Mouse (Mus musculus) thymus, postnatal 25 days (tissue): Measurements from ENCODE around the gene Ypel3.
"Not testable (repeated sequence)": the region's sequence is repeated elsewhere in the genome, so short reads cannot be mapped to it uniquely, and the experiment has no call there.

ENCODE experiments used
- DNase-seq: peaks from one replicate; pipeline ENCODE4 v3.0.0; 2022

The Ypel3 gene

DNA sequence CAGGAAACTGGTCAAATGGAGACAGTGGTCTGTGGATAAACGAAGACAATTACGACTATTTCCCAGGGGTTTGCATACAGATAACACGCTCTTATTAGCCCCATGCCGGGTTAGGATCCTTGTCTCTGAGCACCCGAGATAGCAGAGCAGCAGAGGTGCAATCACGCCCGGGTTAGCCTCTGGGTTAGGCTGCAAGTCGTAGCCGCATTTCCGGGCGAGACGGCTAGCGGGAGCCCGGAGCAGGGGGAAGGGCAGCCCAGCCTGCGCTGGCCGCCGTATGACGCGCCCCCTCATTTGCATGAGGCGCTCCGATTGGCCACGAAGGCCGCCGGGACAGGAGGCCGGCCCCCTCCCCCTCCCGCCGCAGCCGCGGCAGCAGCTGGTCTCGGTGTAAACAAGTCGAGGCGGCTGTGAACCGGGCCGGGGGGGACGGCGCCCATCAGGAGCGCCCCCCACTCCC is at the start of gene Ypel3:
Gene Ypel3, plus strand, starts transcription at position 358 of the 460 bp plus-strand sequence.
- DNase-seq, result peak; percentile 96

- DNase-seq, result not testable (repeated sequence)
These were observed 46.4 kb upstream of the Ypel3 start for GRCm38 (mm10) chr7:126730256-126730789.

DNA sequence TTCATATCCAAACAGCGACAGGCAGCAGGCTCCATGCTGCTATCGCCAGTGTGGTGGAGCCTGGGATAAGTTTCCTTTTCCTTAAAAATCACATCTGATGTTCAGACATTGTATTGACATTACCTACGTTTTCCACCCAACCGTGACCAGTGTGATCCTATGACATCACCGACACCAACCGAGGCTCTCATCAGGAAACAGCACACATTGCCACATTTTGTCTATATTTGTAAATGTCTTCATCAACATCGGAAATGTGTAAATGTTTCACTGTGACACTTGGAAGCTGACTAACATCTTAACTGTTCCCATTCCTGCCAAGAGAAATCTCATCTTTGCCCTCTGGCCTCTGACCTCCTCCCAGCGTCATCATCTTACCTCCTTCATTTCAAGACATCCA is 40.6 kb upstream of the Ypel3 start:
- no peak for DNase-seq

- no peak for DNase-seq
These were observed 37.2 kb upstream of the Ypel3 start for GRCm38 (mm10) chr7:126739551-126739950.

DNA sequence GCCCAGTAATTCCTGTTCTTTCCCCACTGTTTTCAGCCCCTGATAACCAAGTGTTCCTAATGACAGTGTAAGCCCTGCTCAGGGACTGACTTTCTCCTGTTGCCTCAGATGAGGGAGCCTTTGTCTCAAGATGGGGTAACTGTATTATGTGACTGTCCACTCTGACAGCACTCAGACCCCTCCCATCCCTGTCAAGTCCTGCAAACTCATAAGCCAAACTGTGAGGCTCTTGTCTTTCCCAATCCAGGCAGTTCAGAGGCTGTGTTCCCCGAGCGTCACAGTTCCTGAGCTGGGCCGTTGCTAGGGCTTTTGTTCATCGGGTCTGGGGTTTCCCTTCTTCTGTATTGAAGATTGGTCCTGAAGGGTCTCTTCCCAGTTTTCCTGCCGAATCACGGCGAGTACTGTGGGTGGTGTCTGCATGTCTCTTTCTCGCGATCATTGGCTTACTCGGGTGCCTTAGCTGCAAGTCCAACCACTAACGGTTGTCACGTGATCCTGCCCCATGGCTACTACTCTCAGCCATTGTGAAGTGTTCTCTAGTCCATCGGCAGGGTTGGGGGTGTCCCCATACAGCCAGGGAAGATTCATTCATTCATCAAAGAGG is 36.5 kb upstream of the Ypel3 start:
- no peak for DNase-seq

- DNase-seq, result no peak
These were observed 35.8 kb upstream of the Ypel3 start for GRCm38 (mm10) chr7:126740977-126741376.

GRCm38 (mm10) chr7:126741452-126741851 is 35.3 kb upstream of the Ypel3 start:
- no peak for DNase-seq

DNA sequence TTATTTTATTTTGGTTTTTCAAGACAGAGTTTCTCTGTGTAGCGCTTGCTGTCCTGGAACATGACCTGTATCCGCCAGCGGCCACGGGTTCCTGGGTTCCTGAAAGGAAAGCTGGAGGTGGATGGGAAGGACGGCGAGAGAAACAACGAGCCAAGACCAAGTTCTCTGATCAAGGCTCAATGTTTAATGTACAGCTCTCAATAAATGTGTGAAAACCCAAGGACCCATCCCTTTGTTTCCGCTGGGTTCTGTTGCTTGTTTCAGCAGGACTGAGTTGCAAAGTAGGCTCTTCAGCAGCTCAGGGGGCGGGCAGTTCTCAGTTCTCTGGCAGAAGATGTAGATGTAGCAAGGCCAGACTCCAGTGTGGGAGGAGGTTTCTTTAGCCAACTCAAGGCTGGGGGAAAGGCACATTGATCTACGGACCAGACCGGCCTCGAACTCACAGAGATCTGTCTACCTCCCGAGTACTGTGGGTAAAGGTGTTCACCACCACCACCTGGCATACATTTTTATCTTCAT is 34.7 kb upstream of the Ypel3 start:
- no peak for DNase-seq

GRCm38 (mm10) chr7:126746066-126746465 is 30.7 kb upstream of the Ypel3 start:
- no peak for DNase-seq

GRCm38 (mm10) chr7:126746798-126747197 is 30.0 kb upstream of the Ypel3 start:
- DNase-seq, result no peak

- no peak for DNase-seq
These were observed 27.9 kb upstream of the Ypel3 start for GRCm38 (mm10) chr7:126748824-126749223.

DNA sequence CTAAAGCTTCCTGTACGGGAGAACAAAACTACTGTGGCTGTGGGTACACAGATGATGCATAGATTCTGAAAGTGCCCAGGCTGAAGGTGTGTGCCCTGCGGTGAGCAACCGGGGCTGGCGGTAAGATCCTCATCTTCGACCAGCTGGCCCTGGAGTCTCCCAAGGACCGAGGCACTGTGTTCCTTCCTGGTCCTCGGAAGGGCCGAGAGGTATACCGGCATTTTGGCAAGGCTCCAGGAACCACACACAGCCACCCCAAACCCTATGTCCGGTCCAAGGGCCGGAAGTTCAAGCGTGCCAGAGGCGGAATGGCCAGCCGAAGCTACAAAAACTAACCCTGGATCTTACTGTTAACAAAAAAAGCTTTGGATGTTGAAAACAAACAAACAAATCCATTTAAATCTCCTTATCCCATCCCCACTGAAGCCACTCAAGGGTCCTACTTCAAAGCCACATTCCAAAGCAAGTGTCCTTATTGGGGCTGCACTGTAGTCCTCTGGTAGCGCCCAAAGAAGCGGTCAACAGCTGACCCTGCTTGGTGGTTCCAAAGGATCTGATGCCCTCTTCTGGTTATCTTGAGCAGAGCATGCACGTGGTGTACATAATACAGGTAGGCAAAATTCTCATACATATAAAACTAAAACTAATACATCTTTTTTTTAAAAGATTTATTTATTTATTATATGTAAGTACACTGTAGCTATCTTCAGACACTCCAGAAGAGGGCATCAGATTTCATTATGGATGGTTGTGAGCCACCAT is 27.0 kb upstream of the Ypel3 start:
- DNase-seq, result no peak

- DNase-seq, result peak; percentile 67
These were observed 21.9 kb upstream of the Ypel3 start for GRCm38 (mm10) chr7:126754866-126755265.

GRCm38 (mm10) chr7:126758539-126758938 is 18.2 kb upstream of the Ypel3 start:
- no peak for DNase-seq

GRCm38 (mm10) chr7:126759050-126759671 is 17.6 kb upstream of the Ypel3 start, which contains the start of gene Mapk3:
Gene Mapk3, plus strand, starts transcription at chr7:126759601.
- DNase-seq, result peak; percentile 92

DNA sequence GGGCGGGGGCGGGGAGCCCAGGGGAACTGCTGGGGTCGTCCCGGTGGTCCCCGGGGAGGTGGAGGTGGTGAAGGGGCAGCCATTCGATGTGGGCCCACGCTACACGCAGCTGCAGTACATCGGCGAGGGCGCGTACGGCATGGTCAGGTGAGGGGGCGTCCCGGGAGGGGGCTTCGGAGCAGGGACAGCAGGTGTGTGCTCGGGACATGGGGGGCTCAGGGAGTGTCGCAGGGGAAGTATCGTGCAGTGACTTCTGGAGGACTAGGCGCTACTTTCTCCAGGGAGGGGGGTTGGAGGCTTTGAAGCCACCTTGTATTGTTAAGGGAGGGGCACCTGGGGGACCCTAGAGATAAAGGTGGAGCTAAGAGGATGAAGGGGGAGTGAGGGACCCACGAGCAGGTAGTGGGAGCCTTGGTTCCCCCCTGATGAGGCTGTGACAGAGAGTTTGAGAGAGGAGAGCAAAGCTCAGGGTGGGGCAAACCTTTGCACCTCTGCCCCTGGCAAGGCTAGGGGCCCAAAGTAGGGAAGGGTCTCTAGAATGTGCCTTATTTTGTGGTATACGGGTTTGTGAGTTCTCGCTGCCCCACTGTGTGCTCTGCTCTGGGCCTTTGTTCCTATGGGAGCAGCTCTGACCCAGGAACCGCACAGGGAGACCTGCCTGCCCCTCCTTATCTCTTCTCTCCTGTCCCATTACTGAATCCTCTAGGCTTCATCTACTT is 16.9 kb upstream of the Ypel3 start:
- DNase-seq, result no peak

DNA sequence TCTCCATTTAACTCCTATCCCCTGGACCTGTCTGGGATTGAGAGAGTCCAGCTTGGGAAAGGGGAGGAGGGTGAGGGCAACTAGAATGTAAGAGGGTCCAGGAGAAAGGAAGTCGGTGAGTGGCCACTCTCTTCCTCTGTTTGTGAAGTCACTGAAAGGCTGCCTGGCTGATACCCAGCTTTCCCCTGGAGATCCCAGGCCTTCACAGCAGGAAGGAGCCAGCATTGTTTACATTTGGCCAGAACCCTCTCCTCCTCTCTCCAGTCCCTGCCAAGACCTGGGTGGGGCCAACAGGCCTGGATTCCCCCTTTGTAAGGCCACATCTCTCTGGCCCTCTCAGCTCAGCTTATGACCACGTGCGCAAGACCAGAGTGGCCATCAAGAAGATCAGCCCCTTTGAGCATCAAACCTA is 16.4 kb upstream of the Ypel3 start:
- DNase-seq, result no peak

GRCm38 (mm10) chr7:126760956-126761355 is 15.8 kb upstream of the Ypel3 start:
- DNase-seq, result no peak

- no peak for DNase-seq
These were observed 15.2 kb upstream of the Ypel3 start for GRCm38 (mm10) chr7:126761529-126762067.

DNA sequence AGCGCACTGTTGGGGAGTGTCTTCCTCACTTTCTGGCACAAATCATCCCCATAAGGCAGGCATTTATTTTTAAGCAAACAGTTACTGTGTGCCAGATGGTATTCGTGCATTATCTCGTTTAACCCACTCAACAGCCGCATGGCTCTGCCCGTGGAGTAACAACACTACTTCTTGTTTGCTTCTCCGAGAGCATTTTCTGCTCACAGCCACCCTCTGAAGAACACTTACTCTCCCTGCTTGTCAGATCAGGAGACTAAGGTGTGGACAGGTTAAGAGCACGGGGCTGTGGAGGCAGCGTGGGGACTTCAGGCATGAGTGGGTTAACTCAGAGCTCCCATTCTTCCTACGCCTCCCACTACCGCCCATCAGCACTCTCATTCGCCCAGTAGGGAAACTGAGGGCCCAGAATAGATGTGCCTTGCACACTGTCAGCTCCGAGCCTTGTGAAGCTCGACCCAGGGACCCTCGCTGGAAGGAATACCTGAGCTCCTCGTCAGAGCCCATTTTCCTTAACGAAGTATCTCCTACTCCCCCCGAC is 14.2 kb upstream of the Ypel3 start:
- no peak for DNase-seq

DNA sequence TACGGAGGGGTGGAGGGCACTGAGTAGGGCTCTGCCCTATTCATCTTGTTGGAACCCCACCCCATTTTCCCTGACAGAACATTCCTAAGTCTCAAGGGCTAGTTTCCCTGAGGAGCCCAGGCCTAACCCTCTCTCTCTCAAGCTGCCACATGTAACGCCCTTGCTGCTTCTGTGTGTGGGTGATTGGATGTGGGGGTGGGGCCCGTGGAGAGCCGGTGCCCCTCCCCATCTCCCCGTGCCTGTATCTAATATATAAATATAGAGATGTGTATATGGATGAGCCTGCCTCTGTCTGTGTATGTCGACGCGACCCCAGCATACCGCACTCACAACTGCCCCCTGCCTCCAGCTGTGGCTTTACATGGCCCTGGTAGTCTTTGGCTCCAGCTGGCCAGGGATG is 11.2 kb upstream of the Ypel3 start:
- no peak for DNase-seq

DNA sequence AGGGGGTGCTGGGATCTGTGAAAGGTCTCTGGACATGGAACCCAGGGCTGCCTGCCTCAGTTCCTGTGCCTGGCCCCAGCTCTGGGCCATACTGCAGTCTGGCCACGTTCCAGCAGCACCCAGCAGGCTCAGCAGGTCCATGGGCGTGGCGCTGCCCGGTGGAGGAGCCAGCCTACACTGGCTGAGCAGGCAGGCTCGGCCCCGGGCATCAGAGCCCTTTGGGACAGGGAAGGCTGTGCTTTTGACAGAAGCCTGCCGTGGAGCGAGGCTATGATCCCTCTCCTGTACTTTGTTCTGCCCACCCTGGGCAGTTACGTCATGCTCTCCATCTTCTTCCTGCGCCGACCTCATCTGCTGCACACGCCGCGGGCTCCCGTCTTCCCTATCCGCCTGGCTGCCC is 10.6 kb upstream of the Ypel3 start, which contains the start of gene Gdpd3:
Gene Gdpd3, plus strand, starts transcription at position 134 of the 400 bp plus-strand sequence.
- DNase-seq, result no peak
